Mouse (Mus musculus): ENCODE measurements around the gene Cbx2.
A peak's percentile ranks its signal among the peaks of the same experiment; 100 is the strongest.

The Cbx2 gene

DNA sequence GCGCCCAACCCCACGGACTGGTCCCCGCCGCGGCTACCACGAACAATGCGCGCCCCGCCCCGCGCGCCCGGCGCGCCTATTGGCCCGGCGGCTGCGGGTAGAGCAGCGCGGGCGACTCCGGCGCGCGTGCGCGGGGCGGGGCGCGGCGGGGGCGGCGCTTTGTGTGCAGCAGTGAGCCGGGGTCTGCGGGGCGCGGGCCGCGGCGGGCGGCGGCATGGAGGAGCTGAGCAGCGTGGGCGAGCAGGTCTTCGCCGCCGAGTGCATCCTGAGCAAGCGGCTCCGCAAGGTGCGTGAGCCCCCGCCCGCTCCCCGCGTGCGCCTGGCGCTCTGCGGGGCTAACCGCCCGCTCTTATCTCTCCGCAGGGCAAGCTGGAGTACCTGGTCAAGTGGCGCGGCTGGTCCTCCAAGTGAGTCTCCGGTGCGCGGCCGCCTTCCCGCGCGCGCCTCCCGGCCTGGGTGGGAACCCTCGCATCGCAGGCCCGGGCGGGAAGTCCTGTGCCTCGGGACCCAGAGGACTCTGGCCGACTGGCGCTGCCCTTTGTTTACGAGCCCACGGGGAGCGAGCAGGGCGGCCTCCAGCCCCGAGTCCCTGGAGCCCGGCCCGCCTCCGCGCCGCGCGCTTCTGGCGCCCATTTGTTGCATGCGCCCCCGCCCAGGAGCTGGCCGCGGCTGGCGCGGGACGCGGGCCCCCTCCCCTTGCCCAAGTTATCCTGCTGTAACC is at the start of gene Cbx2:
Gene Cbx2, plus strand, starts transcription at position 68 of the 721 bp plus-strand sequence.
- DNase-seq, result peak; percentile 87 to 93

DNA sequence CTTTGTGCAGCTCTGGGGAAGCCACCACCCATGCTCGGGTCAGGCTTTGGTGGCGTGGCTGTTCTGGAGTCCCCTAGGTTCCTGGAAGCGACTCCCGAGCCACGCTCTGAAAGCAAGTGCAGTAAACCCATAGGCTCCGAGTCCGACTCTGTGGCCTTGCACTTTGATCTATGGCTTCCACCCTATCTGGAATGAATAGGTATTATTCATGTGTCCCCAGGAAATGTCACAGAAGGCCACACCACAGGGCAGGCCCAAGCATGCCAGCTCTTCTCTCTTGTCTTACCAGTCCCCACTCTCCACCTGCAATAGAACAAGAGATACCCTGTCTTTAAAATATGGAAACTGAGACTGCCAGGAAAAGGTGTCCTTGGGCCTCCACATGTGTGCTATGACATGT is 48.4 kb upstream of the Cbx2 start:
- DNase-seq, result peak in 1 of 2 experiments; percentile 42

GRCm38 (mm10) chr11:118975427-118975826 is 47.3 kb upstream of the Cbx2 start:
- DNase-seq, result peak; percentile 93 to 94

GRCm38 (mm10) chr11:118975917-118976316 is 46.8 kb upstream of the Cbx2 start:
- DNase-seq, result peak; percentile 56 to 71

DNA sequence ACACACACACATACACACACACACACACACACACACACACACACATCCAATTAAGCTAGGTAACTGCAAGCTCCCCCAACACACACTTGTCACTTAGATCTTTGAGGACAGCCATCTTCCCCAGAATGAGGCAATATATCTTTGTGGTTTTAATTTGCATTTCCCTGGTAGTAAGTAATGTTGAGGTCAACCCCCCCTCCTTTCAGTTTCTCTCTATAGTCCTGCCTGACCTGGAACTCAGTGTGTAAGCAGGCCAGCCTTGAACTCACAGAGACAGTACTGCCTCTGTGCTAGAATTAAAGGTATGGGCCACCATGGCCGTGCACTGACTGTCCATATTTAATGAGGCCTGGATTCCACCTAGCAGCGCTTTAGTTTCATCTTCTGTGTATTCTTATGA is 42.4 kb upstream of the Cbx2 start:
- no peak for DNase-seq

DNA sequence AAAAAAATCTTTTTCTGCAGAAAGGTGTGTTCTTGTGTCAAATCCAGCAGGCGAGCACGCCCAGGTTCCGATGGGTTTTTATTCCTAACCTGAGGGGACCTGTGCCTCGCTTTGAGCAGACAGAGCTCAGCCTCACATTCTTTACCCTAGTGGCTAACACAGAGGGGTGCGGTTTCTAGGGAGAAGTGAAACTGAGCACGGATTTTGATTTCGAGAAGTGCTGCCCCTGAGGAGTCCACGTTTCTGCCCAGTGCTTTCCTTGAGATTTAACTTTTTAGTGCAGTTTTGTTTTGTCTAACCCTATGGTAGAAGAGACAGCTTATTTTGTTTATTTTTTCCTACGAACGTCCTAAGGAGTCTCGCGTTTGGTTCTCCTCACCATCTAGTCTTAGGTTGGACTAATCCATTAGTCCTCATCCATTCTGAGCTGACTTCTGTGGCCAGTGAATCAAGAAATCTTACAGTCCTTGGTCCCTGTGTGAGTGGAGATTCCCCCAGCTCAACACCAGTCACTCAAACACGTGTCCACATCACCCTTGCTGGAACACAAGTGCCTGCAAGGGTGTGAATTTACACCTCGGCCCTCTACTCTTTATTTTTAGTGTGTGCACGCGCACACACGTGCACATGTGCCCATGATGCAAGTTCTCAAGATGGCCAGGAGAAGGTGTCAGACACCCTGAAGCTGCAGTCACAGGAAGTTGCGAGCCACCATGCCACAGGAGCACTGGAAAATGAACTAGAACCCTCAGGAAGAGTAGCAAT is 41.6 kb upstream of the Cbx2 start:
- DNase-seq, result no peak

GRCm38 (mm10) chr11:118982593-118983113 is 40.1 kb upstream of the Cbx2 start:
- DNase-seq, result no peak

DNA sequence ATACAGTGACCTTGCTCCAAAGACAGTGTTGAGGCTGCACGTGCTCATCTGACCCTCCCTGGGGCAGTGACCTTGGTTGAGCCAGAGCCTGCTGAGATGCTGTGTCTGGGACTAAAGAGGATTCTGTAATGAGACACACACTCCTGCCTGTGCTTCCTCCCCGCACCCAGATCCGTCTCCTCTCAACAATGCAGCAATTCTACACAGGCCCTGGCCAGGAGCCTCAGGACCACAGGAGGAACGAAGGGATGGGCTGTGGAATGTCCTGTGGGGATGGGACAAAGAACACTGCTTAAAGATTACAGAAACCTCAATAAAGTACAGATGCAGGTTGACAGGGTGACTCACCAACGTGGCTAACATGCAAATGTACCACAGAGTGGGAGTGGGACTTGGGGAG is 37.2 kb upstream of the Cbx2 start:
- DNase-seq, result no peak

DNA sequence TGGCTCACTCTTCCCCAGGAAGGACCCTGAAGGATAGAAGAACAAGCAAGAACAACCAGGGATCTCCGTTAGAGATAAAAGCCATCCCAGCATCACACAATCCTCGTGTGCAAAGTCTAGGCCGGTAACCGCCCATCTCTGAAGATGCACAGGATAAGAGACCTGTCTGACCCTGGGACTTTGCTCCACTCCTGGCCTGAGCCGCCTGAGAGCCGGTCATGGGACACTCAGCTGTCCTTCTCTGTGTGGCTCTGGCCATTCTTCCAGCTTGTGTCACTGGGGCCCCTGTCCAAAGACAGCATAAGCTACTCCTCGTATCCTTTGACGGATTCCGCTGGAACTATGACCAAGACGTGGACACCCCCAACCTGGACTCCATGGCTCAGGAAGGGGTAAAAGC is 34.8 kb upstream of the Cbx2 start, which contains the start of gene Enpp7:
Gene Enpp7, plus strand, starts transcription at position 190 of the 400 bp plus-strand sequence.
- DNase-seq, result no peak

DNA sequence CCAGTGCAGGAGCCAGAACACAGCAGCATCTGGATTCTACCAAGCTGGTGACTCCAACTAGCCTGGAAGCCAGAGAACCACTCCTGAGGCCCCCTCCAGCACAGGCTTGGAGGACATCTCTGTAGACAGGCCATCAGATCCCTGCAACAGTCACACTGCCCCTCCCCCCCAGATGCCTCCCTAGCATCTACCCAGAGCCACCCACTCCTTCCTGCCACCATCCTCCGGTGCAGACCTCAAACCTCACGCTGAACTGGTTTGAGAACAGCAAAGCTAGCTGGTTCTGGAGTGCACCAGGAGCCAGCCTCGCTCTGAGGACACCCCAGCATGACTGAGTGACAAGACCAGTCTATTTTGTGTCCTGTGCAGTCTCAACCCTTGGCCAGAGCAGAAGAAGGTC is 30.0 kb upstream of the Cbx2 start:
- DNase-seq, result no peak

- DNase-seq, result no peak
These were observed 27.3 kb upstream of the Cbx2 start for GRCm38 (mm10) chr11:118995448-118995847.

GRCm38 (mm10) chr11:118997182-118997581 is 25.6 kb upstream of the Cbx2 start:
- DNase-seq, result no peak

GRCm38 (mm10) chr11:118998540-118999265 is 24.1 kb upstream of the Cbx2 start:
- peak; percentile 93 to 94 for DNase-seq

DNA sequence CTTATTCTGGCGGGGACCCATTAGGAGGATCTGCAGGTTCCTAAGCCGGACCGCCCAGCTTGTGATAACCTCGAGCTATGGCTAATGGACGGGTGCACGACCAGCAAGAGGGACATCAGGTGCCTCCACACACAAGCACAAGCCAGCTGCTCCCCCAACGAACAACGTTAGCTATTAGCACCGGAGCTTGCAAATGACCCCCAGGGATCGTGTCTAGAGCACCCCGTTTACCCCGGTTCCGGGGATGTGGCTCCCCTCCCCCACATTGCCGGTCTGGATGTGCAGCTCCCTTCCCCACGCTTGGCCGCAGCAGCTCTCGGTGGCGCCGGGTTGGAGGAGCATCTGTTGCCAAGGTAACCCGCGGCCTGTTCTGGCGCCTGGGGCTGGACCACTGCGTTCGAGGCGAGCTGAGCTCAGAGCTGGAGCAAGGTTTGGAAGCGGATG is 23.4 kb upstream of the Cbx2 start:
- DNase-seq, result peak; percentile 80 to 81

GRCm38 (mm10) chr11:119000877-119001276 is 21.9 kb upstream of the Cbx2 start:
- DNase-seq, result peak in 1 of 2 experiments; percentile 48

- no peak for DNase-seq
These were observed 21.2 kb upstream of the Cbx2 start for GRCm38 (mm10) chr11:119001493-119002128.

DNA sequence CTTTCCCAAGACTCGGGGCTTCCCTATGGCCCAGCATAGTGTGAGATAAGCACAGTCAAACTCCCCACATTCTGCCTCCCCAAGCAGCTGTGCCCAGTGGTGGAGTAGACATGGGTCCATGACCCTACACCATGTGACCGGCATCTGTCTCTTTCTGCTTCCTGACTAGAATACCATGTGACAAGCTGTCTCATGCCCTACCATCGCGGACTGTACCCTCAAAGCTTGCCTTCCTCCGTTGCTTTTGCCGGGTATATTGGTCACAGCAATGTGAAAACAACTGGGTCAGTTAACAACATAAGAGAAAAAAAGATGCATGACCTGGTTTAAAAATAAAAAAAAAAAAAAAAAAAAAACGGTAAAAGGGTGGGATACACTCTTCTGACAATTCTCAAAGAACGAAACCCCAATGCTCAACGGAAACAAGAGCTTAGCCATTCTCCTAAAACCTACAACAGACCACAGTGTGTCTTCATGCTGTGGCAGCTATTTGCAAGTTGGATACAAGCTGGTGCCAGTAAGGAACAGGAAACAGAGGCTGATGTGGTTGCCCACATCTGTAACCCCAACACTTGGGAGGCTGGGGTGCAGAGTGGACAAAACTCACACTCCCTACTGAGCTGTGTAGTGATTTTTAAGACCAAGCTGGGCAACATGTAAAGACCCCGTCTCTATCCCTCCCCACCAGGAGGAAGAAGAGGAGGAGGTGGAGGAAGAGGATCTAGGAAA is 17.1 kb upstream of the Cbx2 start:
- no peak for DNase-seq

DNA sequence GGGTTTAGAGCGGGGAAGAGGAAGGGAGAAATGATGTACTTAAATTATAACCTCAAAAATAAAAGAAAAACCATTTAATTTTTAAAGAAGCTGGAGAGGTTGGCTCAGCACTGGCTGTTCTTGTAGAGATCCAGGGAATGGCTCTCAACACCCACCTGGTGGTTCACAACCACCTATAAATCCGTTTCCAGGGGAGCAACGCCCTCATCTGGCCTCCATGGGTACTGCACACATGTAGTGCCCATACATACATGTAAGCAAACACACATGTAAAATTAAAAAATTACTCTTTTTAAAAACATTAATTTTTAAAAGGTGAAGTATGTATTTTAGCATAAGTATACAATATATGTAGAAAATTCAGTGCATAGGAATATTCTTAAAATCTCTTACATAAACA is 16.3 kb upstream of the Cbx2 start:
- no peak for DNase-seq

- DNase-seq, result no peak
These were observed 15.0 kb upstream of the Cbx2 start for GRCm38 (mm10) chr11:119007461-119008456.

DNA sequence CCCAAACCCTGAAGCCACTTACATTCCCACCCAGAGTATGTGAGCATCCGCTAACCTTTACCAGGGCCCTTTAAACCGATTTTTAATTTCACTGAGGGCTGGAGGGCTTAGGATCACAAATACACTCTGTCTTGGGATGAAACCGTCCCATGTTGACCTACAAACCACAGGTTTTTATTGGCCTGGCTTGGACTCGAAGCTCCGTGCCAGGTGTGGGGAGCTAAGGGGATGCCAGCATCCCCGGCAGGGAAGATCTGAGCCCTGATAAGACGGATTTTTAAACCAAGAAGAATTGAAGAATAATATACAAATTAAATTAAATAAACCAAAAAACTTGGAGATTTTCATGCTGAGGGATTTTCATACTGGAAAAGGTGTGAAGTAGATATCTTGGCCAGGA is 8.3 kb upstream of the Cbx2 start:
- peak; percentile 53 to 59 for DNase-seq

- no peak for DNase-seq
These were observed 5.3 kb upstream of the Cbx2 start for GRCm38 (mm10) chr11:119017506-119017905.
